Mouse (Mus musculus) lung, embryonic 14.5 days (tissue): ENCODE measurements around the gene Snapc1. TPM values are rescaled to one million over a fixed set of nuclear protein-coding genes. Genes with fewer than 3 reads are reported as not detected.

Experiments used
- ATAC-seq: fragments of 200-750 bp; cut with Nextera tagmentation; 2 replicates; pipeline ENCODE4 v1.8.0; 2017; ENCODE audit warnings: mild to moderate bottlenecking, moderate TSS enrichment, moderate library complexity; ENCODE audit not compliant: insufficient read depth
- DNase-seq: peaks from one replicate; pipeline ENCODE4 v3.0.0-alpha.2; 2015
- H3K27ac ChIP-seq: fragments of 300-500 bp; sonication (generic); 2 replicates; pipeline ENCODE4 v1.5.1; 2014; ENCODE audit warnings: low read depth, mild to moderate bottlenecking, moderate library complexity
- H3K27me3 ChIP-seq: fragments of 300-500 bp; sonication (generic); 2 replicates; pipeline ENCODE4 v1.6.1; 2014; ENCODE audit warnings: low read length, control low read depth; ENCODE audit not compliant: insufficient read depth
- H3K36me3 ChIP-seq: fragments of 300-500 bp; sonication (generic); 2 replicates; pipeline ENCODE4 v1.6.1; 2014; ENCODE audit warnings: control low read depth; ENCODE audit not compliant: insufficient read depth
- H3K4me1 ChIP-seq: fragments of 300-500 bp; sonication (generic); 2 replicates; pipeline ENCODE4 v1.6.1; 2014; ENCODE audit warnings: antibody characterized with exemption, control low read depth; ENCODE audit not compliant: insufficient read depth
- H3K4me2 ChIP-seq: fragments of 300-500 bp; sonication (generic); 2 replicates; pipeline ENCODE4 v1.6.1; 2014; ENCODE audit warnings: mild to moderate bottlenecking
- H3K4me3 ChIP-seq: fragments of 300-500 bp; sonication (generic); 2 replicates; pipeline ENCODE4 v1.5.1; 2014; ENCODE audit warnings: low read depth, low read length
- H3K9ac ChIP-seq: fragments of 300-500 bp; sonication (generic); 2 replicates; pipeline ENCODE4 v1.6.1; 2014
- H3K9me3 ChIP-seq: fragments of 300-500 bp; sonication (generic); 2 replicates; pipeline ENCODE4 v1.6.1; 2016; ENCODE audit warnings: low read depth, low read length, control low read depth
- CTCF ChIP-seq: IDR thresholded peaks from 2 replicates; pipeline ENCODE4 v1.5.1; 2016; ENCODE audit warnings: antibody characterized with exemption, low read depth
- WGBS: fragments of 180-500 bp; shearing (Covaris S2); extraction: QIAGEN DNeasy Blood & Tissue Kit; methylation state at CpG from one replicate; pipeline ENCODE4 v1.1.7; 2014; 5-methylcytosine and 5-hydroxymethylcytosine counted together
- polyA plus RNA-seq: library from polyadenylated mRNA; unstranded; fragments of >200 nt; fragmentation: Nextera tagmentation; extraction: Ambion mirVana; gene quantifications from 2 replicates; pipeline ENCODE4 v1.2.1, GENCODE M21; 2014

The Snapc1 gene
- polyA plus RNA-seq, 1 experiment from 2014 or later: 23.2 TPM

DNA sequence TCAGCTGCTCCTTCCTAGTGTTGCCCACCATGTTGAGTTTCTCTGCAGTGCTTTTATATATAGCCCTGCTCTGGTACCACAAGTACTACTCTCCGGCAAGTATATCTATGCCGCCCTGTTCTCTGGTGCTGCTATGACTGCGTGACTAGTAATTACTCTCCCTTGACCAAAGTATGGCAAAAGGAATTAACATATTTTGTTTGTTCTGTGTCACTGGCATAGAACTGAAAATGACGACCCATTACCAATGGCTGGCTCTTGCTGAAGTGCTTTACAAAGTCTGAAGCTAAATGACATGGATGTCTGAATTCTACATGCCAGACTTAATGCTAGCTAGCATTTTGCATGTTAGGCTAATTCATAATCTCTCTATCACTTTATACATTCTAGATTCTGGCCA lies 15.9 kb upstream of the Snapc1 start:
- H3K27me3 ChIP-seq: no peaks in the 10 kb centered on the region
- no peak for TF ChIP-seq CTCF
- DNase-seq (no peak), ATAC-seq (no peak)
- 89% methylated on average over 4 of the region's 4 CpGs for WGBS
- H3K4me3 ChIP-seq: no peak overlapping the region
- H3K36me3 ChIP-seq: peaks cover 29% of the 10 kb centered on the region
- H3K4me1 ChIP-seq: no peaks in the 10 kb centered on the region
- no peak overlapping the region for H3K4me2 ChIP-seq
- no peak overlapping the region for H3K9ac ChIP-seq
- no peak overlapping the region for H3K27ac ChIP-seq
- H3K9me3 ChIP-seq: no peaks in the 10 kb centered on the region

DNA sequence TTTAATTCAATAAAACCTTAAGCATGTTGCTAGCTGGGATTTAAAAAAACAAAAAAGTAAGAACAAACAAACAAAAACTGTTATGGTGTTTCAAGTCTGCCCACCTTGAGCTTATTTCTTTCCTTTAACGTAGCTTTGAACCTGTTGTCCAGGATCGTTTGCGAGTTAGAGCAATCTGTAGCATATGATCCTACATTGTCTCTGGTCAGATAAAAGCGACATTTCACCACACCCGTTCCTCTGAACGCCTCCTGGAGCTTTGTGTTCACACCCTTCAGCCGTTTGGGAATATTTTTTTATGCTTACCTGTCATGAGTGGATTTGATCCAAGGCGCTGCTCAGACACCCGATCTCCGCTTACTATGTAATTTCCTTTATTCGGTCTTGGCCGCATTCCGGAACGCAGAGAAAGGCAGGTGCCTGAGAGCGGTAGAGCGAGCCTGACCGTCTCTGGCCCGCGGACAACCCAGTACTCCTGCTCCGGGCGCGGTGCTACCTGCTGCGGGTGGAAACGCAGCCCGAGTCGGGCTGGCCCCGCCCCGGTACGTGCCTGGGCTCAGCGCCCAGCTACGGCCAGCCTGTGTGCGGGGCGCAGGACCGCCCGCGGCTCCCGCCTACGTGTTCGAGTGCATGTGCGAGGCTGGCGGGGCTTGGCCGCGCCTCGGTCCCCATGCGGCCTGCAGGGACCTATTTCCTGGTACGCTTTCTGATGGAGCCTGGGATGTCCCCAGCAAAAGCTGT lies 14.8 kb upstream of the Snapc1 start:
- WGBS: 11% methylated on average over 46 of the region's 46 CpGs
- Histone ChIP-seq H3K27ac (no peak overlapping the region), H3K27me3 (no peaks in the 10 kb centered on the region), H3K9ac (peak overlapping the region; percentile 53), H3K9me3 (no peaks in the 10 kb centered on the region), H3K36me3 (peaks cover 20% of the 10 kb centered on the region), H3K4me3 (peak overlapping the region; percentile 36), H3K4me2 (peak overlapping the region; percentile 68), H3K4me1 (no peaks in the 10 kb centered on the region)
- TF ChIP-seq CTCF: no peak
- ATAC-seq (peak; percentile 76), DNase-seq (peak; percentile 64)

- Histone ChIP-seq H3K9ac (peak overlapping the region; percentile 40), H3K9me3 (no peaks in the 10 kb centered on the region), H3K27ac (no peak overlapping the region), H3K27me3 (no peaks in the 10 kb centered on the region), H3K4me1 (no peaks in the 10 kb centered on the region), H3K4me3 (peak overlapping the region; percentile 31), H3K4me2 (peak overlapping the region; percentile 62), H3K36me3 (peaks cover under 1% of the 10 kb centered on the region; the same call in 1 of the 2 replicates)
- peak; percentile 72 for ATAC-seq
- 11% methylated on average over 15 of the region's 15 CpGs for WGBS
- no peak for TF ChIP-seq CTCF
- peak; percentile 77 for DNase-seq
Measured at GRCm38 (mm10) chr12:73952879-73953278, 11.4 kb upstream of the Snapc1 start.

- TF ChIP-seq CTCF: no peak
- 35% methylated on average over 14 of the region's 14 CpGs for WGBS
- H3K9ac ChIP-seq: peak overlapping the region; percentile 40; the same call in 1 of the 2 replicates
- no peak overlapping the region for H3K27ac ChIP-seq
- H3K9me3 ChIP-seq: no peaks in the 10 kb centered on the region
- ATAC-seq (no peak), DNase-seq (peak; percentile 19)
- no peaks in the 10 kb centered on the region for H3K4me1 ChIP-seq
- no peaks in the 10 kb centered on the region for H3K27me3 ChIP-seq
- H3K4me3 ChIP-seq: peak overlapping the region; percentile 31
- no peaks in the 10 kb centered on the region for H3K36me3 ChIP-seq
- peak overlapping the region; percentile 62 for H3K4me2 ChIP-seq
Measured at GRCm38 (mm10) chr12:73953420-73954186, 10.7 kb upstream of the Snapc1 start.

DNA sequence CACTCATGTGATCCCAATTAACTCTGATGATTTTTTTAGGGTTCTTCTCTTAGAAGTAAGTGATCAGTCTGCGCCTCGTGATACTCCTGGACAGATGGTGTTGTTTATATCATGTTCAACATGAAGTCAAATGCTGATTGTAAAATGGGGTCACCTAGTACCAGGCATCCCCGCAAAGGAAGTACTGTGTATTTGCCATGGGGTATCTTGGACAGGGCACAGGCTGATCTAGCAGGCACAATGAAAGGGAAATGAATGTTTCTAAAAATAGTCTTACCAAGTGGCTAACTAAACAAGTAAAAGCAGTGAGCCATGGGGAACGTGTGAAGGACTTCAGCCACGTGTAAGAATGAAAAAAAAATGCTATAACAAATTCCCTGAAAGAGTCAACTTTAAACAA lies 9.5 kb upstream of the Snapc1 start:
- Histone ChIP-seq H3K27ac (no peak overlapping the region), H3K9me3 (no peaks in the 10 kb centered on the region), H3K4me2 (no peak overlapping the region), H3K4me1 (no peaks in the 10 kb centered on the region), H3K9ac (no peak overlapping the region), H3K36me3 (no peaks in the 10 kb centered on the region), H3K4me3 (no peak overlapping the region), H3K27me3 (no peaks in the 10 kb centered on the region)
- 41% methylated on average over 5 of the region's 5 CpGs for WGBS
- no peak for TF ChIP-seq CTCF
- ATAC-seq: no peak
- peak; percentile 9 for DNase-seq

DNA sequence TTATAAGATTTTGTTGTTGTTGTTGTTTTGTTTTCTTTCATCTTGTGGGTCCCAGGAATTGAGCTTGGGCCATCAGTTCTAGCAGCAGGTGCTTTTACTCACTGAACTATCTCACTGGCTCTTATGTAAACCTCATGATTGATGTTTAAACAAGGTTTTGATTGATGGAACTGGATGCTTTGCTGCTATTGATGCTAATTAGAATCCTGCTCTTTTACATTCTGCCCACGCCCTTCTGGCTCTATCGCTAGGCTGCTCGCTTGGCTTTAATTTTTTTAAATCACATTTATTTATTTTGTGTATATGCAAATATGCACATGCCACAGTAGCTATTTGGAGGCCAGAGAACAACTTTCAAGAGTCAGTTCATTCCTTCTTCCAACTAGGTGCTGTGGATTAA lies 6.6 kb upstream of the Snapc1 start:
- Histone ChIP-seq H3K4me1 (no peaks in the 10 kb centered on the region), H3K9ac (no peak overlapping the region), H3K27me3 (no peaks in the 10 kb centered on the region), H3K27ac (no peak overlapping the region), H3K9me3 (no peaks in the 10 kb centered on the region), H3K4me2 (no peak overlapping the region), H3K36me3 (no peaks in the 10 kb centered on the region), H3K4me3 (no peak overlapping the region)
- WGBS: 52% methylated on average over 3 of the region's 3 CpGs
- DNase-seq: no peak
- no peak for ATAC-seq
- TF ChIP-seq CTCF: no peak

DNA sequence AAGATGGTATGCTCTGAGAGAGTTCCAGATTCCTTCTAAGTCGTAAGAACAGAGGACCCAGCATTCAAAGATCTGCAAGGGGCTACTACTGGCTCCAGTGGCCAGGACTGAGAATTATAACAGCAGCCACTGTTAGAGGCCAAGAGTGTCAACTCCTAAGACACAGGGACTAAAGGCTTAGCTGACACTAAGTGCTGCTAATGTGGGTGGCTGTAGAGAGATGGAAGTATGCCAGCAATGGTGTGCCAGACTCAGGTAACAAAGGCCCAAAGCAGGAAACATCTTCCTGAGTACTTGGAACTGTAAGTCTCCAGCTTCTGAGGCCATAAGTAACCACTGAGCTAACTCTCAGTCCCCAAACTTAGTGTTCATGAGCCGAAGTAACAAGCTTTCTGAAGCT lies 5.5 kb upstream of the Snapc1 start:
- TF ChIP-seq CTCF: no peak
- H3K9me3 ChIP-seq: no peaks in the 10 kb centered on the region
- ATAC-seq (no peak), DNase-seq (no peak)
- 83% methylated on average over 2 of the region's 2 CpGs for WGBS
- H3K36me3 ChIP-seq: no peaks in the 10 kb centered on the region
- H3K9ac ChIP-seq: no peak overlapping the region
- no peak overlapping the region for H3K4me2 ChIP-seq
- no peaks in the 10 kb centered on the region for H3K27me3 ChIP-seq
- no peak overlapping the region for H3K4me3 ChIP-seq
- no peak overlapping the region for H3K27ac ChIP-seq
- no peaks in the 10 kb centered on the region for H3K4me1 ChIP-seq
